Mouse (Mus musculus) colon, adult 2 months (tissue): ENCODE results near the gene Zfp286. TPM values are rescaled to one million over a fixed set of nuclear protein-coding genes. Genes with fewer than 3 reads are reported as not detected.

Experiments used
- polyA plus RNA-seq: library from polyadenylated mRNA; depleted of rRNA; stranded (reverse); fragments of >200 nt; gene quantifications from 2 replicates; pipeline ENCODE4 v1.2.3, GENCODE M21; 2012; rRNA removed

Zfp286 gene
- polyA plus RNA-seq, result 0.42 and 0.62 TPM in 2 replicates

GRCm38 (mm10) chr11:62788935-62789616 is at the start of gene Zfp286:
Gene Zfp286 (minus strand): TSS chr11:62789462.

GRCm38 (mm10) chr11:62820059-62820541 is 30.8 kb upstream of the Zfp286 start, which contains the start of gene Trim16:
Gene Trim16 (plus strand): TSS chr11:62820231.

GRCm38 (mm10) chr11:62752780-62753179 is 36.5 kb downstream of the Zfp286 start, which contains the start of gene Gm10428:
Gene Gm10428 (plus strand): TSS chr11:62753100.

GRCm38 (mm10) chr11:62731311-62732021 is 57.8 kb downstream of the Zfp286 start, which contains the start of gene Zfp287:
Gene Zfp287 (minus strand): TSS chr11:62731905.

Other genes starting within 250 kb of the Zfp286 start
- gene Ubb, start 238.3 kb downstream of the Zfp286 start, polyA plus RNA-seq, result 1,534 and 1,760 TPM in 2 replicates
- gene Trpv2, start 215.0 kb downstream of the Zfp286 start, polyA plus RNA-seq, result 13.2 and 13.5 TPM in 2 replicates
- 79.2 and 88.3 TPM in 2 replicates for gene Lrrc75a, start 140.9 kb downstream of the Zfp286 start, polyA plus RNA-seq
- 56.6 and 56.8 TPM in 2 replicates for gene Mmgt2, start 140.8 kb downstream of the Zfp286 start, polyA plus RNA-seq
- gene Zfp287, start 57.6 kb downstream of the Zfp286 start, polyA plus RNA-seq, result 1.1 TPM in 2 replicates
- gene Gm10428, start 36.4 kb downstream of the Zfp286 start, polyA plus RNA-seq, result not detected in 2 replicates
- 32.8 and 44.0 TPM in 2 replicates for gene Trim16, start 30.8 kb upstream of the Zfp286 start, polyA plus RNA-seq
- gene Fbxw10, start 57.6 kb upstream of the Zfp286 start, polyA plus RNA-seq, result 0.50 and 1.4 TPM in 2 replicates
- 15.7 and 16.6 TPM in 2 replicates for gene Tvp23b, start 90.0 kb upstream of the Zfp286 start, polyA plus RNA-seq
- gene Cdrt4, start 161.7 kb upstream of the Zfp286 start, polyA plus RNA-seq, result not detected in 2 replicates